Mouse (Mus musculus): ENCODE measurements at regions not wholly inside any gene's neighbourhood (a gene's known extent, or its start where the extent isn't known, plus 50 kb on each side); places are given as distances from the start of the nearest gene placed in this dataset.

DNA sequence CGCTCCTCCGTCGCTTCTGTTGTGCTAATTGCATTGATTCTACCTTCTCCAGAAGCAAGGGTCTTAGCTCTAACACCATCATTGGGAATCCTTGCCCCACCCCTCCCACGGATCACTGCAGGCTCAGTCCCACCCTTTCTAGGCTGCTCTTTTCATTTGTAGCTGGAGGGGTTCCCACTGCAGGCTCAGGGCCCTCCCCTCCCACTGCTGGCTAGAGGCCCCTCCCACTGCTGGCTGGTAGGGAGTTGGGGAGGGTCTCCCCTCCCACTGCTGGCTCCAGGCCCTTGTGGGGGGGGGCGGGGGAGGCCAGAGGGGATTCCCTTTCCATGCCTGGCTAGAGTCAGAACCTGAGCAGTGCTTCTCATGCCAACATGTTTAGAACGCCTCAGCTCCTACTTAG lies 215.5 kb upstream of the Mphosph6 start:
- no peaks in the 10 kb centered on the region for H3K4me1 ChIP-seq (ENCODE audit: control insufficient read depth in 1 of 2, insufficient read depth in 2 of 2)
- DNase-seq (ENCODE audit: extremely low read depth): no peak
- no peak overlapping the region for H3K4me3 ChIP-seq (replicated peaks in 1 of 3; ENCODE audit: low read depth in 2 of 3, low read length in 2 of 3, poor library complexity in 1 of 3)
- no peaks in the 10 kb centered on the region for H3K36me3 ChIP-seq (replicated peaks in 1 of 2; ENCODE audit: control insufficient read depth in 1 of 2, insufficient read depth in 1 of 2, low read length in 1 of 2)
- H3K4me2 ChIP-seq (ENCODE audit: insufficient read depth, low read depth, poor library complexity, severe bottlenecking): no peak overlapping the region
- no peak overlapping the region for H3K9ac ChIP-seq (ENCODE audit: insufficient read depth, low read depth)
- H3K27me3 ChIP-seq (replicated peaks): no peaks in the 10 kb centered on the region
- H3K9me3 ChIP-seq (replicated peaks; ENCODE audit: low read length): peaks cover 82% of the 10 kb centered on the region
- dilution Hi-C loops (cut with MboI; ENCODE audit: extremely low pct_ligation_motif_present, extremely low pct_unique_long_range_greater_than_20kb, low sequenced_read_pairs): no loop called here
- no peaks in the 10 kb centered on the region for H3K79me2 ChIP-seq (replicated peaks; ENCODE audit: control insufficient read depth, extremely low read depth, insufficient read depth, poor library complexity, severe bottlenecking)
- in situ Hi-C loops (cut with MboI; ENCODE audit: low pct_ligation_motif_present, low pct_unique_long_range_greater_than_20kb, low sequenced_read_pairs): no loop called here
- TF ChIP-seq MAZ (IDR thresholded peaks at IDR 0.05; ENCODE audit: low read depth, low read length) (no peak), PAX5 (IDR thresholded peaks at IDR 0.05; ENCODE audit: low read length) (no peak), RCOR1 (conservative IDR thresholded peaks at IDR 0.05; ENCODE audit: low read depth, low read length) (no peak), JUND (conservative IDR thresholded peaks at IDR 0.05; ENCODE audit: low read depth, low read length) (no peak), UBTF (IDR thresholded peaks at IDR 0.05; ENCODE audit: low read depth, low read length) (no peak), MAX (IDR thresholded peaks at IDR 0.05; ENCODE audit: low read length) (no peak), MYC (IDR thresholded peaks at IDR 0.05; ENCODE audit: low read depth, low read length) (no peak), GABPA (IDR thresholded peaks at IDR 0.05; ENCODE audit: insufficient replicate concordance, low read depth, low read length) (no peak), RAD21 (IDR thresholded peaks at IDR 0.05; ENCODE audit: low read depth, low read length) (no peak), POLR2A (IDR thresholded peaks at IDR 0.05; ENCODE audit: low read depth, low read length) (no peak), ZC3H11A (IDR thresholded peaks at IDR 0.05; ENCODE audit: low read depth, low read length) (no peak), CHD1 (IDR thresholded peaks at IDR 0.05; ENCODE audit: low read depth, low read length) (no peak), ELF1 (IDR thresholded peaks at IDR 0.05; ENCODE audit: low read depth, low read length) (no peak), BHLHE40 (IDR thresholded peaks at IDR 0.05; ENCODE audit: low read depth, low read length) (no peak), EP300 (IDR thresholded peaks at IDR 0.05; ENCODE audit: low read length) (no peak), KAT2A (IDR thresholded peaks at IDR 0.05; ENCODE audit: insufficient replicate concordance, low read length) (no peak), CHD2 (IDR thresholded peaks at IDR 0.05; ENCODE audit: low read length) (no peak), MEF2A (IDR thresholded peaks at IDR 0.05; ENCODE audit: borderline replicate concordance, low read depth, low read length) (no peak), TCF12 (IDR thresholded peaks at IDR 0.05; ENCODE audit: low read depth, low read length) (no peak)
- H3K27ac ChIP-seq (ENCODE audit: insufficient read depth, low read depth): no peak overlapping the region

DNA sequence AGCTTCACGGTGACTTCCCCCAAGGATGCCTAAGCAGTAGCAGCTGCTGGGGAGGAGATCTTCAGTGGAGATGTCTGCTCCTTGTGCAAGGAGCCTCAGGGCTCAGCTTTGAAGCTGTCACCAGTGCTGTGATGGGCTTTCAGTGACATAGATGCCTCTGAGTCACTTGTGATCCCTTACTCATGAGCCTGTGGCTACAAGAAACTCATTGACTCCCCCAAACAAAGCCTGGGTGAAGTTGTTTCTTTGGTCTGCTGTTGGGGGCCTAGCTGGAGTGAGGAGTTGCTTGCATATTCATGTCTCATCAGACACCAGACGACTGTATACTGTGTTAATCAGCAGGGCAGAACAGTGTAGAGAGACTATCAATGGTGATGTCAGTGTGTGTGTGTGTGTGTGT lies 203.4 kb upstream of the Mphosph6 start:
- Histone ChIP-seq H3K4me3 (replicated peaks in 1 of 3; ENCODE audit: low read depth in 2 of 3, low read length in 2 of 3, poor library complexity in 1 of 3) (no peak overlapping the region), H3K4me2 (ENCODE audit: insufficient read depth, low read depth, poor library complexity, severe bottlenecking) (no peak overlapping the region), H3K27ac (ENCODE audit: insufficient read depth, low read depth) (no peak overlapping the region), H3K4me1 (ENCODE audit: control insufficient read depth in 1 of 2, insufficient read depth in 2 of 2) (no peaks in the 10 kb centered on the region), H3K9me3 (replicated peaks; ENCODE audit: low read length) (peaks cover 83% of the 10 kb centered on the region), H3K36me3 (replicated peaks in 1 of 2; ENCODE audit: control insufficient read depth in 1 of 2, insufficient read depth in 1 of 2, low read length in 1 of 2) (no peaks in the 10 kb centered on the region), H3K27me3 (replicated peaks) (no peaks in the 10 kb centered on the region), H3K79me2 (replicated peaks; ENCODE audit: control insufficient read depth, extremely low read depth, insufficient read depth, poor library complexity, severe bottlenecking) (no peaks in the 10 kb centered on the region), H3K9ac (ENCODE audit: insufficient read depth, low read depth) (no peak overlapping the region)
- in situ Hi-C loops (cut with MboI; ENCODE audit: low pct_ligation_motif_present, low pct_unique_long_range_greater_than_20kb, low sequenced_read_pairs) (no loop called here), dilution Hi-C loops (cut with MboI; ENCODE audit: extremely low pct_ligation_motif_present, extremely low pct_unique_long_range_greater_than_20kb, low sequenced_read_pairs) (no loop called here)
- TF ChIP-seq EP300 (IDR thresholded peaks at IDR 0.05; ENCODE audit: low read length) (no peak), USF2 (conservative IDR thresholded peaks at IDR 0.05; ENCODE audit: low read depth, low read length) (no peak), MEF2A (IDR thresholded peaks at IDR 0.05; ENCODE audit: borderline replicate concordance, low read depth, low read length) (no peak), MAFK (IDR thresholded peaks at IDR 0.05; ENCODE audit: insufficient replicate concordance, low read length) (no peak), E2F4 (IDR thresholded peaks at IDR 0.05; ENCODE audit: insufficient replicate concordance, low read depth, low read length) (no peak), JUND (conservative IDR thresholded peaks at IDR 0.05; ENCODE audit: low read depth, low read length) (no peak), RAD21 (IDR thresholded peaks at IDR 0.05; ENCODE audit: low read depth, low read length) (no peak)
- no peak for DNase-seq (ENCODE audit: extremely low read depth)
